8 mouse cellular contexts compared by ENCODE assay signal in genomic region chr11:117056958-117057357, GRCm38 (mm10). TPM values are rescaled to one million over a fixed set of nuclear protein-coding genes. Genes with fewer than 3 reads are reported as not detected.
DNase-seq lines count a peak whose midpoint lies in the region; ATAC-seq and TF ChIP-seq lines count a peak whose summit lies in the region.

No protein-coding gene starts in this region.

- 0 out of 2 replicates have a peak, but pooled peaks cover 2% of the 10 kb centered on the region for H3K27me3 ChIP-seq in kidney, embryonic 15.5 days
- no peaks in the 10 kb centered on the region for H3K27me3 ChIP-seq in cerebellum, adult 2 months (ENCODE audit: control insufficient read depth, insufficient read depth, low read length)
- H3K27me3 ChIP-seq in forebrain, postnatal 0 days (ENCODE audit: insufficient read depth, low read length): no peaks in the 10 kb centered on the region
- H3K27me3 ChIP-seq in midbrain, embryonic 16.5 days (ENCODE audit: control insufficient read depth, insufficient read depth, low read depth, low read length): no peaks in the 10 kb centered on the region
- H3K27me3 ChIP-seq in splenic B cell, adult 2 months (ENCODE audit: control insufficient read depth, insufficient read depth, low read length, poor library complexity, severe bottlenecking): no peaks in the 10 kb centered on the region

- H3K4me3 ChIP-seq in kidney, embryonic 15.5 days (replicated peaks): no peak overlapping the region
- H3K4me3 ChIP-seq in cerebellum, adult 2 months (replicated peaks; ENCODE audit: insufficient read depth, low read depth, low read length): no peak overlapping the region
- H3K4me3 ChIP-seq in forebrain, postnatal 0 days (ENCODE audit: low read depth, low read length): no peak overlapping the region
- H3K4me3 ChIP-seq in midbrain, embryonic 16.5 days (ENCODE audit: low read depth, low read length): no peak overlapping the region

- H3K36me3 ChIP-seq in kidney, embryonic 15.5 days: no peaks in the 10 kb centered on the region
- H3K36me3 ChIP-seq in forebrain, postnatal 0 days (ENCODE audit: insufficient read depth): no peaks in the 10 kb centered on the region
- no peaks in the 10 kb centered on the region for H3K36me3 ChIP-seq in midbrain, embryonic 16.5 days (ENCODE audit: control insufficient read depth, insufficient read depth, low read length)
- H3K36me3 ChIP-seq in splenic B cell, adult 2 months (ENCODE audit: control insufficient read depth, insufficient read depth, low read length, poor library complexity, severe bottlenecking): no peaks in the 10 kb centered on the region

- H3K4me1 ChIP-seq in kidney, embryonic 15.5 days: peaks cover 13% of the 10 kb centered on the region
- H3K4me1 ChIP-seq in cerebellum, adult 2 months (ENCODE audit: control insufficient read depth, insufficient read depth, low read length): 0 out of 2 replicates have a peak, but pooled peaks cover 5% of the 10 kb centered on the region
- peaks cover 15% of the 10 kb centered on the region for H3K4me1 ChIP-seq in forebrain, postnatal 0 days (ENCODE audit: insufficient read depth)
- peaks cover 16% of the 10 kb centered on the region for H3K4me1 ChIP-seq in midbrain, embryonic 16.5 days (ENCODE audit: control insufficient read depth, insufficient read depth, low read length)

- no peaks in the 10 kb centered on the region for H3K9me3 ChIP-seq in kidney, embryonic 15.5 days (replicated peaks)
- H3K9me3 ChIP-seq in forebrain, postnatal 0 days (ENCODE audit: low read length): no peaks in the 10 kb centered on the region
- H3K9me3 ChIP-seq in midbrain, embryonic 16.5 days (replicated peaks; ENCODE audit: control insufficient read depth, low read length, poor library complexity, severe bottlenecking): no peaks in the 10 kb centered on the region

- TF ChIP-seq POLR2A in cerebellum, adult 2 months (IDR thresholded peaks at IDR 0.05; ENCODE audit: borderline replicate concordance, insufficient read depth, low read length): no peak

- ATAC-seq in kidney, embryonic 15.5 days (replicated peaks; ENCODE audit: low FRiP score): no peak
- ATAC-seq in forebrain, postnatal 0 days: peak; percentile 58
- peak; percentile 59 for ATAC-seq in midbrain, embryonic 16.5 days

- 12% methylated on average over 9 of the region's 9 CpGs for WGBS in kidney, embryonic 15.5 days
- 5% methylated on average over 9 of the region's 9 CpGs for WGBS in cerebellum, adult 2 months
- 9% methylated on average over 9 of the region's 9 CpGs for WGBS in forebrain, postnatal 0 days
- 7% methylated on average over 9 of the region's 9 CpGs for WGBS in midbrain, embryonic 16.5 days

- no peak overlapping the region for H3K4me2 ChIP-seq in kidney, embryonic 15.5 days
- H3K4me2 ChIP-seq in forebrain, postnatal 0 days (ENCODE audit: low read depth): no peak overlapping the region
- H3K4me2 ChIP-seq in midbrain, embryonic 16.5 days (ENCODE audit: low read length): peak overlapping the region; percentile 26; the same call in 1 of the 2 replicates

- H3K27ac ChIP-seq in kidney, embryonic 15.5 days: no peak overlapping the region
- H3K27ac ChIP-seq in cerebellum, adult 2 months (ENCODE audit: insufficient read depth, low read length): no peak overlapping the region
- peak overlapping the region; percentile 75 for H3K27ac ChIP-seq in forebrain, postnatal 0 days (ENCODE audit: low read depth, low read length)
- peak overlapping the region; percentile 59; the same call in 1 of the 2 replicates for H3K27ac ChIP-seq in midbrain, embryonic 16.5 days (ENCODE audit: low read length)

- DNase-seq in kidney, adult 11 months: peak; percentile 36
- peak; percentile 76 to 79 for DNase-seq in cerebellum, adult 2 months
- DNase-seq in forebrain, postnatal 0 days: peak; percentile 92
- DNase-seq in induced T-regulatory cell, adult 2 months (ENCODE audit: low read depth): peak; percentile 76
- peak; percentile 80 to 85 for DNase-seq in left cerebral cortex, postnatal 25 days (ENCODE audit: low spot score in 2 of 2)
- DNase-seq in splenic B cell, adult 2 months (ENCODE audit: low read depth, low spot score): peak; percentile 73

- H3K9ac ChIP-seq in kidney, embryonic 15.5 days: no peak overlapping the region
- H3K9ac ChIP-seq in forebrain, postnatal 0 days: peak overlapping the region; percentile 26
- H3K9ac ChIP-seq in midbrain, embryonic 16.5 days (ENCODE audit: low read depth, low read length): peak overlapping the region; percentile 58

- TF ChIP-seq CTCF in cerebellum, adult 2 months (IDR thresholded peaks at IDR 0.05; ENCODE audit: borderline replicate concordance, insufficient read depth, low read depth, low read length): peak; percentile 76
- peak; percentile 95 for TF ChIP-seq CTCF in forebrain, postnatal 0 days (IDR thresholded peaks at IDR 0.05; ENCODE audit: low read depth)

- intact Hi-C loops in left cerebral cortex, postnatal 25 days (cut with DNase I): loop anchor here (1.0 to 5.0 kb wide), 3 partner anchors 138 to 415 kb away; partner anchors contain the start of gene Mgat5b

RNA-seq across cellular contexts. Expression of gene Sec14l1, which starts 58.0 kb away (rescaled TPM):
- 66.5 and 69.0 TPM in 2 replicates for polyA plus RNA-seq in kidney, embryonic 15.5 days (2015; fragmentation: Nextera tagmentation; extraction: Ambion mirVana)
- polyA plus RNA-seq in cerebellum, adult 2 months (2012; rRNA removed): 124 and 137 TPM in 2 replicates
- 81.3 and 82.9 TPM in 2 replicates for total RNA-seq in forebrain, postnatal 0 days (2014; rRNA removed)
- 62.1 and 65.1 TPM in 2 replicates for polyA plus RNA-seq in forebrain, postnatal 0 days (2015; fragmentation: Nextera tagmentation; extraction: Ambion mirVana)
- 100 to 1,000 TPM; 174 to 208 TPM for total RNA-seq in left cerebral cortex, postnatal 25 days (2021)
- polyA plus RNA-seq in midbrain, embryonic 16.5 days (2015; fragmentation: Nextera tagmentation; extraction: Ambion mirVana): 60.7 and 63.4 TPM in 2 replicates

Comparison
In these comparisons a context has a peak if more than half of its experiments do, and no peak if none do; other contexts are left out.
1. DNase-seq: peak in every context shown above with its lines; median percentile 92 in forebrain, postnatal 0 days; 82 in left cerebral cortex, postnatal 25 days; 78 in cerebellum, adult 2 months; 76 in induced T-regulatory cell, adult 2 months; 73 in splenic B cell, adult 2 months; 36 in kidney, adult 11 months.
2. H3K27ac ChIP-seq: peak in forebrain, postnatal 0 days (single experiment) and midbrain, embryonic 16.5 days (single experiment); none in kidney, embryonic 15.5 days (single experiment) and cerebellum, adult 2 months (single experiment).